Mouse (Mus musculus) erythroblast, embryonic 14.5 days (primary cell): ENCODE data around the gene Parvb. TPM values are rescaled to one million over a fixed set of nuclear protein-coding genes. Genes with fewer than 3 reads are reported as not detected.

ENCODE experiments used
- H3K27me3 ChIP-seq: 2 replicates; pipeline ENCODE4 v1.6.1; 2012; ENCODE audit warnings: inconsistent platforms; ENCODE audit not compliant: control insufficient read depth
- H3K36me3 ChIP-seq: 2 replicates; pipeline ENCODE4 v1.6.1; 2012; ENCODE audit warnings: mild to moderate bottlenecking, inconsistent platforms; ENCODE audit not compliant: control insufficient read depth
- H3K4me1 ChIP-seq: 2 replicates; pipeline ENCODE4 v1.6.1; 2012; ENCODE audit warnings: inconsistent platforms; ENCODE audit not compliant: control insufficient read depth
- H3K4me3 ChIP-seq: replicated peaks from 2 replicates; pipeline ENCODE3; 2012; ENCODE audit warnings: moderate library complexity, mild to moderate bottlenecking, inconsistent platforms
- H3K9me3 ChIP-seq: 2 replicates; pipeline ENCODE4 v1.6.1; 2012; ENCODE audit warnings: low read length, inconsistent platforms, mixed read lengths; ENCODE audit not compliant: control insufficient read depth
- GATA1 ChIP-seq: IDR thresholded peaks from 2 replicates; pipeline ENCODE4 v1.6.1; 2012; ENCODE audit warnings: low read length, inconsistent platforms, mixed read lengths
- TAL1 ChIP-seq: IDR thresholded peaks from 3 replicates; pipeline ENCODE4 v1.6.1; 2012; ENCODE audit warnings: low read length, inconsistent platforms, mixed read lengths
- polyA plus RNA-seq: library from polyadenylated mRNA; stranded (reverse); fragments of >175 nt; gene quantifications from 2 replicates; pipeline ENCODE4 v1.2.3, GENCODE M21; 2012

Gene Parvb
- polyA plus RNA-seq, result 6.3 and 6.8 TPM in 2 replicates

DNA sequence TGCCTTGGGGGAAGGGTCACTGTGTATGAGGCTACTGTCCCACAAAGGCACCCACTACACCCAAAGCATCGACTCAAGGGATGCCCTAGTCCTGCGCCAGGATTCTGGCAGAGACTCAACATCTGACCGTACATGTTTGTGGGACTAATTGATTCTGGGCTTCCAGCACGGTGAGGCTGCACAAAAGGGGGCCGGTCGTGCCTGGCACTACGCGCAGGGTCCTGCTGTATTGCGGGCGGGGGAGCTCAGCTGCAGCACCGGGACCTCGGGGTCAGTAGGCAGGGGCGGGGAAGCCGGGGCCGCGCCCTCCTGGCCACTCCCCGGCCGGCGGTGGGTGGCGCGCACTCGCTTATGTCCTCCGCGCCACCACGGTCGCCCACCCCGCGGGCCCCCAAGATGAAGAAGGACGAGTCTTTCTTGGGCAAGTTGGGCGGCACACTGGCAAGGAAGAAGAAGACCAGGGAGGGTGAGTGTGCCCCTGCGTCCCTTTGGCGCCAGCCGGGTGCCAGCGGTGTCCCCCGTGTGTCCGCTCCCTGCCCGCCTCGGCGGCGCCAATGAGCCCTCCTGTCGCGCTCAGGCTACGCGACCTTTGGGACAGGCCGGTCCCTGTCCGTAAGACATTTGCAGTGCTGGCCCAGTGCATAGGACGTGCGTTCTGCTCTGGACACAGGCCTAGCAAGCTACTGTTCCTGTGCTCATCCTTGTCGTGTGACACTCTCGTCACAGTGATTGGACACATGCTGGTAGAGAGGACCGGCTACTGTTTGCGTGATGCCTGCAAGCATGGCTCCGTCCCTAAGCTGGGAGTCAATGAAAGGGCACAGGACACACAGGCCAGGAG, at the start of gene Parvb:
TSS of gene Parvb (plus strand) at position 323 of the 841 bp plus-strand sequence.
- TF ChIP-seq TAL1 (no peak), GATA1 (no peak)
- no peaks in the 10 kb centered on the region for H3K9me3 ChIP-seq
- H3K4me1 ChIP-seq, result peaks cover 57% of the 10 kb centered on the region

DNA sequence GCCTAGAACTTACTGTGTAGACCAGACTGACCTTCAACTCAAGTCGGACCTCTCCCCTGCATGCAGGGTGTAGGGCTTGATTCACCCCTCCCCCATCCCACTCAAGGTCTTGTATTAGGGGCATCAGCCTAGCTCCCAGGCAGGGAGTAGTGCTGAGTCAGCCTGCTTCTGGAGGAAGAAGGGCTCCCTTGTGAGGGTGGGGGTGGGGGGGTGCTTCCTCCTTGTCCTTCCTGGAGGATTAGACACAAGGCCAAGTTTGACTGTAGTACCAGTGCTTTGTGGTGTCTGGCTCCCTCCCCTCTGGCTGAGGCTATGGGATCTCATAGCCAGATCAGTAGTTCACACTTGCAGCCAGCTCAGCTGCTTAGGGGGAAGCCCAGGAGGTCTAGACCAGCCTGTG, 47.9 kb upstream of the Parvb start:
- TF ChIP-seq TAL1 (no peak), GATA1 (no peak)
- H3K4me3 ChIP-seq, result no peak overlapping the region
- peaks cover 1% of the 10 kb centered on the region; the same call in 1 of the 2 replicates for H3K4me1 ChIP-seq
- no peaks in the 10 kb centered on the region for H3K9me3 ChIP-seq
- peaks cover 2% of the 10 kb centered on the region; the same call in 1 of the 2 replicates for H3K36me3 ChIP-seq
- peaks cover 21% of the 10 kb centered on the region for H3K27me3 ChIP-seq

More for the DNA sequence above, at the start of gene Parvb:
- Histone ChIP-seq H3K27me3 (no peaks in the 10 kb centered on the region), H3K36me3 (peaks cover 23% of the 10 kb centered on the region), H3K4me3 (peak within 1 kb of the TSS; percentile 95)

DNA sequence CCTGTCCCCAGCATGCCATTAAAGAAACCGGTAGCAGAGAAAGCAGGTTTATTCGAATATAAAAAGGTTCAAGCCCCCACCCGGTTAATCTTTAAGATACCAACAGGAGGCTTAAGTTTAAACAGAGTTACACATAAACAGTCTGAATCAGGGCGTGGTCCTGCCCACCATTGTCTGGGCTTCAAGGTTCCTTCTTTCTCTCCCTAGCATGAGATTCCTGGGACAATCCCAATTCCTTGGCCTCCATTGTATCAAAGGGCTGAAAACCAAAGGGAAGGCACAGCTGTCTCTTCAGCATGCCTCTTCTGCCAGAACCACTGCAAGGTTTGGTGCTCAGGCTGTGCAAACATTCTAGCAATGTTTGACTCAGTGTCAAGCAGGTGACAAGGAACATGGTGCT, 45.6 kb upstream of the Parvb start:
- Histone ChIP-seq H3K9me3 (no peaks in the 10 kb centered on the region), H3K27me3 (peaks cover 18% of the 10 kb centered on the region), H3K36me3 (peaks cover 2% of the 10 kb centered on the region; the same call in 1 of the 2 replicates), H3K4me1 (peaks cover 15% of the 10 kb centered on the region), H3K4me3 (no peak overlapping the region)
- no peak for TF ChIP-seq TAL1
- no peak for TF ChIP-seq GATA1

DNA sequence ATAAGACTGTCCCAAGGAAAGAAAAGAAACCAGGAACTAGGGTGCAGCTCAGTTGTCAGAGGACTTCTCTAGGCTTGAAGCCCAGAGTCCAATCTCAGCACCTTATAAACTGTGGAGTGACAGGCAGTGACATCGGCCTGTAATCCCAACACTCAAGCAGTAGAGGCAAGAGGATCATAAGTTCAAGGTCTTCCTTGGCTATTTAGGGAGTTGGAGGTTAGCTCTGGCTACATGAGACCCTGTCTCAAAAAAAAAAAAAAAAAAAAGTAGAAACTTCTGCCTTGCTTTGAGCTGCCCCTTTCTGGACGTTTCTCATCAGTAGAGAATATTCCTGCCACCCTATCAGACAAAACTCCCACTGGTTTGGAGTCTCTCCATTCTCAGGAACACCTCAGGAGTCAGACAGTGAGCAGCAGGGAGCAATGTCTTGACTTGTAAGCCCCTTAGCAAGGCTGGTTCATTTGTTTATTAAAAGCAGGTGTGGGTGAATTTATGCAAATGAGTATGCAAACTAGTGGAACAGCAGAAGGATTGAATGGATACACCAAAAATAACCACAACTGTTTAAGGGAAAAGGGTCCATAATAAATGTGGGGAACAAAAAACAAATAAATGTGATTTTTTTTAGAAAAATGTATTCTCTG, 42.8 kb upstream of the Parvb start:
- H3K4me3 ChIP-seq, result no peak overlapping the region
- no peaks in the 10 kb centered on the region for H3K9me3 ChIP-seq
- TF ChIP-seq GATA1 (no peak), TAL1 (no peak)
- peaks cover 2% of the 10 kb centered on the region for H3K27me3 ChIP-seq
- peaks cover 40% of the 10 kb centered on the region for H3K4me1 ChIP-seq
- peaks cover 9% of the 10 kb centered on the region for H3K36me3 ChIP-seq

DNA sequence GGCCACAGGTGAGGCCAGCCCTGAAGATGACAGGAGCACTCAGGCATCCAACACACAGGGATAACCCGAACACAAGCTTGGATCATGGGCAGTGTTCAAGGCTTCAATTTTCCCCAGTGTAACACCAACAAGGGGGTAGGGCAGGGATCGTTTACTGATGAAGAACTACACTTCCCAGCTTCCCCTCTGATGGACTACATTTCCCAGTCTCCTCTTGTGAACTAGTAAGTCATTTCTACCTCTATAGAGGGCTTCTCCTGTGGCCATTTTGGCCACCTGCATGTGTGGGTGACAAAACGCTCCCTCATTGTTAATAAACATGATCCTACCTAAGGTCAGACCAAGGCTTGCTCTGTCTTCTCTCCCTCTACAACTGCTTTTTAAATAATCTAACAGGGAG, 42.0 kb upstream of the Parvb start:
- TF ChIP-seq GATA1 (no peak), TAL1 (no peak)
- Histone ChIP-seq H3K4me3 (no peak overlapping the region), H3K9me3 (no peaks in the 10 kb centered on the region), H3K4me1 (peaks cover 38% of the 10 kb centered on the region), H3K36me3 (peaks cover 17% of the 10 kb centered on the region), H3K27me3 (no peaks in the 10 kb centered on the region)

DNA sequence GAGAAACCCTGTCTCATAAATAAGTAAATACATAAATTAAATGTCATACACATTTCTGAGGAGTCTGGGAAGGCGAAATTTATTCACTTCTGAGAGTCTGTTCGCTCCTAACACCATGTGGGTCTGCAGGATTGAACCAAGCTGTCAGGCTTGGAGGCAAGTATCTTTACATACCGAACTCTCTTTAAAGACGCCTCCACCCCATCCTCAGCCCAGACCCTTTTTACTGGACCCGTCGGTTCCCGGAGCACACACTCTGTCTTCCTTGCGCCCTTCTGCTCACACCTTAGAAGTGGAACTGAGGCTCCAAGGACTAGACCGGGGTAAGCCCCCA, 40.2 kb upstream of the Parvb start:
- peak overlapping the region; percentile 87 for H3K4me3 ChIP-seq
- H3K36me3 ChIP-seq, result peaks cover 35% of the 10 kb centered on the region
- H3K27me3 ChIP-seq, result no peaks in the 10 kb centered on the region
- H3K9me3 ChIP-seq, result no peaks in the 10 kb centered on the region
- peaks cover 42% of the 10 kb centered on the region for H3K4me1 ChIP-seq
- TF ChIP-seq GATA1, result no peak
- no peak for TF ChIP-seq TAL1

DNA sequence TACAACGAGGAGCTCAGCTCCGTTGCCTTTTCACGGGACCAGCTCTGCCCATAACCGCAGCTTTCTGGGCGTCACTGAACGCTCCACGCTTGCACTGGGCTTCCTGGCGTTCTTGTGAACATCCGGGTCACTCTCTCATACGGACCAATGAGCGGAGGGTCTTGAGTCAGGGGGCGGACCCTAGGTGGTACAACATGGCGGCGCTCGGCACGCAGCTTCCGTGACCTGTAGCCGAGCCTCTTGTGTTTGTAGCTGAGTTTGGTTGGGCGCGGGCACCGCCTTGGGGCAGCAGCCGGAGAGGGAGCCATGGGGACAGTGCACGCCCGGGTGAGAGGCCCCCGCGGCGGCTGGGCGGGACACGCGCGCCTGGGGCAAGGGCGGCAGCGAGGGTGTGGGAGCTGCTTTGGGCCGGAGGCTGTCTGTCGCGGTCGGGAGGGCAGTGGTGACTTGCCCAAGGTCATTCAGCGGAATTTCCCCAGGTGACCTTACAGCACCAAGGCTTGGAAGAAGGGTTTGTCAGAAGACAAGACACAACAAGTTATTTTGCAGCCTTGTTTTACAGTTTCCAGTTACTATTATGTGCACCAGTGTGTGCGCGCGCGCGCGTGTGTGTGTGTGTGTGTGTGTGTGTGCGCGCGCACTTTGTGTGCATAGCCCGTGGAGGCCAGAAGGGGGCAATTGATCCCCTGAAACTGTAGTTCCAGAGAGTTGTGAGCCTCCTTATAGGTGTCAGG, 39.6 kb upstream of the Parvb start, which contains the start of gene Samm50:
TSS of gene Samm50 (plus strand) at position 184 of the 734 bp plus-strand sequence.
- H3K9me3 ChIP-seq, result no peaks in the 10 kb centered on the region
- H3K4me3 ChIP-seq, result peak within 1 kb of the TSS; percentile 87
- H3K4me1 ChIP-seq, result peaks cover 42% of the 10 kb centered on the region
- H3K36me3 ChIP-seq, result peaks cover 40% of the 10 kb centered on the region
- TF ChIP-seq TAL1 (no peak), GATA1 (no peak)
- H3K27me3 ChIP-seq, result no peaks in the 10 kb centered on the region

DNA sequence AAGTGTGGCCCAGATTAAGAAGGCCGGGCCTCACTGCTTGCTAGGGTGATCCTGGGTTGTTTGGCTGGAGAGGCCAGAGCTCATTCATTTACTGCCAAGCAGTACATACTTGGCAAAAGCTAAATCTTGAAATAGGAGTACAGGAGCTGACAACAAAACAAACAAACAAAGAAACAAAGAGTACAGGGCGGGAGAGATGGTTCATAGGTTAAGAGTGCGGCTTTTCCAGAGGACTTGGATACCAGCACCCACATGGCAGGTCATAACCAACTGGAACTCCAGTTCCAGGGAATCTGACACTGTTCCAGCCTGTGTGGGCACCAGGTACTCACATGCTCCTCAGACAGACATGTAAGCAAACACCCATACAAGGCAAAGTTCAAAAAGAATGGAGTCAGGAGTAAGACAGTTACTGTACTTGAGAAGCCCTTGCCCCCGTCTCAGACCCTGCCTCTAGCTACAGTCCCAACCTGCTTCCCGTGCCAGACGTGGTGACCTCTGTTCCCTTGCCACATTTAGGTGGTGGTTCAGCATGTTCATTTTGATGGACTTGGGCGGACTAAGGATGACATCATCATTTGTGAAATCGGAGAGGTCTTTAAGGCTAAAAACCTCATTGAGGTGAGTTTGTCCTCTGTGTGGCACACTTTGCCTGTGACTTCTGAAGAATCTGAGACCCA, 35.2 kb upstream of the Parvb start:
- Histone ChIP-seq H3K27me3 (no peaks in the 10 kb centered on the region), H3K4me3 (no peak overlapping the region), H3K9me3 (no peaks in the 10 kb centered on the region), H3K36me3 (peaks cover 82% of the 10 kb centered on the region), H3K4me1 (peaks cover 29% of the 10 kb centered on the region)
- TF ChIP-seq GATA1 (no peak), TAL1 (no peak)
